Mouse (Mus musculus): Measurements from ENCODE around the gene Smg5. TPM values are rescaled to one million over a fixed set of nuclear protein-coding genes. Genes with fewer than 3 reads are reported as not detected.

The Smg5 gene
- total RNA-seq, 1 experiment: 182 TPM

DNA sequence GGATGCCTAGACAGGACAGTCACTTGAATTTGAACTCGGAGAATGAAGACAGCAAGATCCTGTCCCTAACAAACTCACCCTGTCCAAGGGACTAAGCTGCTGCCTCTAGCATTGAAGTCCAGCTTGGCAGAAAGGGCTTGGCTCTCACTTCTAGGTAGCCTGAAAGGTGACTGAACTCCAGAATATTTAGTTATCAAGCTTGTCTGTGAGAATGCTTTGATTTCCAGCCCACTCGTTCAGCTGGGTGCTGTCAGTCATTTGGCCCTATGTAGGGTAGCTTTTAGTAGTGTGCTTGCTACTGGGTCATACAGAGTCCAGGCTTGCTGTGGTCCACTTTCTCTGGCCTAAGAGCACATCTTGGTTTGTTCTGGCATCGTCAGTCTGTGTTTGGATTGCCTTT is 2.9 kb downstream of the Smg5 start:
- in situ Hi-C loops (cut with MboI; ENCODE audit: low sequenced_read_pairs in 2 of 2, unreplicated experiment in 2 of 2): loop anchor here in 1 of 2 experiments (5.0 kb wide), 1 partner anchor 42 kb away; the partner anchor contains the start of genes Cct3 and Tsacc
- Histone ChIP-seq H3K9me3 (ENCODE audit: control insufficient read depth, insufficient read depth, low read depth, low read length) (no peaks in the 10 kb centered on the region), H3K9ac (ENCODE audit: insufficient read depth, low read depth, low read length, poor library complexity, severe bottlenecking) (no peak overlapping the region), H3K4me1 (ENCODE audit: control insufficient read depth in 2 of 2, insufficient read depth in 2 of 2, low read length in 2 of 2, poor library complexity in 1 of 2) (peaks cover 0 to 12% of the 10 kb centered on the region in 2 experiments; a peak in 1 of 4 replicates), H3K27ac (ENCODE audit: insufficient read depth, low read depth, low read length, poor library complexity, severe bottlenecking) (no peak overlapping the region), H3K36me3 (ENCODE audit: control insufficient read depth, insufficient read depth, low read length, poor library complexity, severe bottlenecking) (peaks cover 30% of the 10 kb centered on the region), H3K4me3 (ENCODE audit: insufficient read depth in 1 of 2, low read depth in 1 of 2, low read length in 2 of 2, poor library complexity in 1 of 2, severe bottlenecking in 1 of 2) (no peak overlapping the region)
- TF ChIP-seq CHD2 (IDR thresholded peaks at IDR 0.05; ENCODE audit: low read depth, low read length) (no peak), ZC3H11A (IDR thresholded peaks at IDR 0.05; ENCODE audit: borderline replicate concordance, low read depth, low read length) (no peak), MAFK (IDR thresholded peaks at IDR 0.05; ENCODE audit: insufficient read depth, low read depth, low read length) (no peak), HCFC1 (IDR thresholded peaks at IDR 0.05; ENCODE audit: borderline replicate concordance, insufficient read depth, low read length) (no peak)
- DNase-seq (ENCODE audit: low read depth, low spot score): no peak

DNA sequence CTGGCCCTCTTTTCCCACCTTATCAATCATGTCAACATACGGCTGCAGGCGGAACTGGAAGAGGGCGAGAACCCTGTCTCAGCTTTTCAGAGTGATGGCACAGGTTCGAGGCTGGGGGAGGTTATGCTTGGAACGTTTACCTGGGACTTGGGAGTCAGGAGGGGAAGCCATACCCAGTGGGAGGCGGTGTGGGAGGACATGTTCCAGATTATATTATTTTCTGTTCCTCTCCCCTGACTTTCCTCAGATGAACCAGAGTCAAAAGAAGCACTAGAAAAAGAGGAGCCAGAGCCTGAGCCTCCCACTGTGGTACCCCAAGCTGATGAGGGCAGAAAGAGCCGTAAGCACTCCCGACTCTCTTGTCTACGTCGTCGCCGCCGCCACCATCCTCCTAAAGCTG is 14.7 kb downstream of the Smg5 start:
- no peaks in the 10 kb centered on the region for H3K9me3 ChIP-seq (ENCODE audit: control insufficient read depth, insufficient read depth, low read depth, low read length)
- no peak overlapping the region for H3K4me3 ChIP-seq (ENCODE audit: insufficient read depth in 1 of 2, low read depth in 1 of 2, low read length in 2 of 2, poor library complexity in 1 of 2, severe bottlenecking in 1 of 2)
- H3K9ac ChIP-seq (ENCODE audit: insufficient read depth, low read depth, low read length, poor library complexity, severe bottlenecking): no peak overlapping the region
- TF ChIP-seq MAFK (IDR thresholded peaks at IDR 0.05; ENCODE audit: insufficient read depth, low read depth, low read length) (no peak), HCFC1 (IDR thresholded peaks at IDR 0.05; ENCODE audit: borderline replicate concordance, insufficient read depth, low read length) (no peak), CHD2 (IDR thresholded peaks at IDR 0.05; ENCODE audit: low read depth, low read length) (no peak), ZC3H11A (IDR thresholded peaks at IDR 0.05; ENCODE audit: borderline replicate concordance, low read depth, low read length) (no peak), ZNF384 (IDR thresholded peaks at IDR 0.05; ENCODE audit: low read depth, low read length) (no peak)
- H3K27ac ChIP-seq (ENCODE audit: insufficient read depth, low read depth, low read length, poor library complexity, severe bottlenecking): no peak overlapping the region
- in situ Hi-C loops (cut with MboI; ENCODE audit: low sequenced_read_pairs in 2 of 2, unreplicated experiment in 2 of 2): loop anchor here in 1 of 2 experiments (5.0 kb wide), 1 partner anchor 38 kb away; no protein-coding TSS in a partner anchor
- no peak for DNase-seq (ENCODE audit: low read depth, low spot score)
- peaks cover 83% of the 10 kb centered on the region for H3K36me3 ChIP-seq (ENCODE audit: control insufficient read depth, insufficient read depth, low read length, poor library complexity, severe bottlenecking)
- no peaks in the 10 kb centered on the region for H3K4me1 ChIP-seq (ENCODE audit: control insufficient read depth in 2 of 2, insufficient read depth in 2 of 2, low read length in 2 of 2, poor library complexity in 1 of 2)

DNA sequence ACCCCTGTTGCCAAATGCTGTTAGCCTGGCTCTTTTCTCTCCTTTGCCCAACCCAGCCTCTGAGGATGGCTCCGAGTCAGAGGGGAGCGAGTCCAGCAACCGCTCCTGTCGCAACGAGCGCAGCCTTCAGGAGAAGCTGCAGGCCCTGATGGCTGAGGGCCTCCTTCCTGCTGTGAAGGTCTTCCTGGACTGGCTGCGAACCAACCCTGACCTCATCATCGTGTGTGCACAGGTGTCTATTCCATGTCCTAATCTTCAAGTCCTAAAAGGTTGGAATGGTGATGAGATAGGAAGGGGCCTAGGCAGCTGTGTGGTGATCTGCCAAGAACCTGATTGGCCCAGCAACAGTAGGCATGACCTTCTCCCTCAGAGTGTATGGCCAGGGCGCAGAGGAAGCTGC is 16.8 kb downstream of the Smg5 start:
- no peak overlapping the region for H3K27ac ChIP-seq (ENCODE audit: insufficient read depth, low read depth, low read length, poor library complexity, severe bottlenecking)
- DNase-seq (ENCODE audit: low read depth, low spot score): no peak
- no peak overlapping the region for H3K9ac ChIP-seq (ENCODE audit: insufficient read depth, low read depth, low read length, poor library complexity, severe bottlenecking)
- no peak overlapping the region for H3K4me3 ChIP-seq (ENCODE audit: insufficient read depth in 1 of 2, low read depth in 1 of 2, low read length in 2 of 2, poor library complexity in 1 of 2, severe bottlenecking in 1 of 2)
- no peaks in the 10 kb centered on the region for H3K9me3 ChIP-seq (ENCODE audit: control insufficient read depth, insufficient read depth, low read depth, low read length)
- H3K36me3 ChIP-seq (ENCODE audit: control insufficient read depth, insufficient read depth, low read length, poor library complexity, severe bottlenecking): peaks cover 87% of the 10 kb centered on the region
- no peaks in the 10 kb centered on the region for H3K4me1 ChIP-seq (ENCODE audit: control insufficient read depth in 2 of 2, insufficient read depth in 2 of 2, low read length in 2 of 2, poor library complexity in 1 of 2)
- in situ Hi-C loops (cut with MboI; ENCODE audit: low sequenced_read_pairs in 2 of 2, unreplicated experiment in 2 of 2): loop anchor here in 1 of 2 experiments (5.0 kb wide), 1 partner anchor 41 kb away; no protein-coding TSS in a partner anchor
- TF ChIP-seq ZC3H11A (IDR thresholded peaks at IDR 0.05; ENCODE audit: borderline replicate concordance, low read depth, low read length) (no peak), CHD2 (IDR thresholded peaks at IDR 0.05; ENCODE audit: low read depth, low read length) (no peak), HCFC1 (IDR thresholded peaks at IDR 0.05; ENCODE audit: borderline replicate concordance, insufficient read depth, low read length) (no peak), ZNF384 (IDR thresholded peaks at IDR 0.05; ENCODE audit: low read depth, low read length) (no peak), MAFK (IDR thresholded peaks at IDR 0.05; ENCODE audit: insufficient read depth, low read depth, low read length) (no peak)

DNA sequence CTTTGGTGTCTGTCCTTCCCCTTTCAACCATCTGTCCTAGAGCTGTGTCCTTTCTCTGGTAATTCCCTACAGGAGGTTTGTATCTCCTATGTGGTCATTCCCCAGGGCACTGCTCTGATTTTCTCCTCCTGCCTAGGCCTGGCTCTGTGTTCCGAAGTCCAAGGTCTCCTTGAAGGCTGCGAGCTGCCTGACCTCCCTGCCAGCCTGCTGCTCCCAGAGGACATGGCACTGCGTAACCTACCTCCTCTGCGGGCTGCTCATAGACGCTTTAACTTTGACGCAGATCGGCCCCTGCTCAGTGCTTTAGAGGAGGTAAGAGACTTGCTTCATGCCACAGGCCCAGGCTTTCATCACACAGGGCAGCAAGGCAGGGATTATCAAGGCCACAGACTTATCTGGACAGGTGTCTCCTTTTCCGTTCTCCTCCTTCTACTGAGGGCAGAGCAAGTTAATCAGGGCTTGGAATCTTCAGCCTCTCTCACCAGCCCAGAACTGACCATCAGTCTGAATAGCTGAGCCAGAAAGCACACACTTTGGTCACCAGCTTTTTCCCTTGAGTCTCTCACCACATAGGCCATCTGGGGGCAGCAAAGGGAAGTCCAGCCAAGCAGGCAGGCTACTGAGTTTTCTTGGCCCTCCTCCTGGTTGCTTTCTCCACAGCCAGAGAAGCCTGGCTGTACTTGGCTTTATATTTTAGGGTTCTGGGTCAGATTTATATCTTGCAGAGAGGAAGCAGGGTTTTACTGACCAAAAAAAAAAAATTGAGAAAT is 18.5 kb downstream of the Smg5 start:
- Histone ChIP-seq H3K4me3 (ENCODE audit: insufficient read depth in 1 of 2, low read depth in 1 of 2, low read length in 2 of 2, poor library complexity in 1 of 2, severe bottlenecking in 1 of 2) (no peak overlapping the region), H3K27ac (ENCODE audit: insufficient read depth, low read depth, low read length, poor library complexity, severe bottlenecking) (no peak overlapping the region), H3K36me3 (ENCODE audit: control insufficient read depth, insufficient read depth, low read length, poor library complexity, severe bottlenecking) (peaks cover 96% of the 10 kb centered on the region), H3K4me1 (ENCODE audit: control insufficient read depth in 2 of 2, insufficient read depth in 2 of 2, low read length in 2 of 2, poor library complexity in 1 of 2) (no peaks in the 10 kb centered on the region; a peak in 1 of 4 replicates), H3K9ac (ENCODE audit: insufficient read depth, low read depth, low read length, poor library complexity, severe bottlenecking) (no peak overlapping the region), H3K9me3 (ENCODE audit: control insufficient read depth, insufficient read depth, low read depth, low read length) (no peaks in the 10 kb centered on the region)
- TF ChIP-seq CHD2 (IDR thresholded peaks at IDR 0.05; ENCODE audit: low read depth, low read length) (no peak), ZNF384 (IDR thresholded peaks at IDR 0.05; ENCODE audit: low read depth, low read length) (no peak), HCFC1 (IDR thresholded peaks at IDR 0.05; ENCODE audit: borderline replicate concordance, insufficient read depth, low read length) (no peak), MAFK (IDR thresholded peaks at IDR 0.05; ENCODE audit: insufficient read depth, low read depth, low read length) (no peak), ZC3H11A (IDR thresholded peaks at IDR 0.05; ENCODE audit: borderline replicate concordance, low read depth, low read length) (no peak)
- in situ Hi-C loops (cut with MboI; ENCODE audit: low sequenced_read_pairs in 2 of 2, unreplicated experiment in 2 of 2): loop anchor here in 1 of 2 experiments (5.0 kb wide), 1 partner anchor 42 kb away; no protein-coding TSS in a partner anchor
- no peak for DNase-seq (ENCODE audit: low read depth, low spot score)

All from ES-E14 (cell line).